Mouse (Mus musculus): ENCODE measurements around the gene Tex50. TPM values are rescaled to one million over a fixed set of nuclear protein-coding genes. Genes with fewer than 3 reads are reported as not detected.
"Not testable (repeated sequence)": the region's sequence is repeated elsewhere in the genome, so short reads cannot be mapped to it uniquely, and the experiment has no call there.

The Tex50 gene
- total RNA-seq (2021), result not detected
- long read RNA-seq, experiment 1, result 0 reads
- long read RNA-seq, experiment 2, result 0 reads

GRCm38 (mm10) chr1:161159214-161159613 is at the start of gene Tex50:
Tex50 (minus strand) TSS chr1:161159314.
- intact Hi-C loops (cut with DNase I; ENCODE audit: low total_unique reads), result no loop called here

GRCm38 (mm10) chr1:161199856-161200255 is 40.7 kb upstream of the Tex50 start:
- no peak for DNase-seq
- intact Hi-C loops (cut with DNase I; ENCODE audit: low total_unique reads), result loop anchor here (10.0 kb wide), 1 partner anchor 455 kb away; no protein-coding TSS in a partner anchor

More at GRCm38 (mm10) chr1:161159214-161159613, at the start of gene Tex50:
- DNase-seq, result no peak

- not testable (repeated sequence) for DNase-seq
- intact Hi-C loops (cut with DNase I; ENCODE audit: low total_unique reads), result loop anchor here (10.0 kb wide), 1 partner anchor 452 kb away; no protein-coding TSS in a partner anchor
Measured at GRCm38 (mm10) chr1:161196364-161196763, 37.2 kb upstream of the Tex50 start.

GRCm38 (mm10) chr1:161195541-161196351 is 36.6 kb upstream of the Tex50 start:
- intact Hi-C loops (cut with DNase I; ENCODE audit: low total_unique reads), result loop anchor here (10.0 kb wide), 1 partner anchor 451 kb away; no protein-coding TSS in a partner anchor
- DNase-seq, result peak; percentile 78

DNA sequence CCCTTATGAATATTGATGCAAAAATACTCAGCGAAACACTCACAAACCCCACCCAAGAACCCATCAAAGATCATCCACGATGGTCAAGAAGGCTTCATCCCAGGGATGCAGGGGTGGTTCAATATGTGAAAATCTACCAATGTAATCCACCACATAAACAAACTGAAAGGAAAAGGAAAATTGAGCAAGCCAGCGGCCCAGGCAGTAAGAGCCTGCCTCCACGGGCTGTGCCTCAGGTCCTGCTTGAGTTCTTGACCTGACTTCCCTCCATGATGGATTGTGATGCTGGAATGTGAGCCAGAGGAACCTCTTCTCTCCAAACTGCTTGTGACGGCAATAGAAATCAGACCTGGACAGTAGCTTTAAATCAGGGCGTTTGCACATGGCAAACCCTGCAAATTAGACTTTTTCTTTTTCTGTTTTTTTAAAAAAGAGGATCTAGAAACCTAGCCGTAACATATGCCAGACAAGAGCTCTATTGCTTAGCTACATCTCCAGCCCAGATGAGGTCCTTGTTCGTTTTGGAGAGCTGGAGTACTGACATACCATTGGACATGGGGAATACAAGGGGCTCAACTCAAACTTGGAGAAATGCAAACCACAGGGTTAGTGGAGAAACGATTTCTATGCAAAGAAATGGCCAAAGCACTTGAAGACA is 31.3 kb upstream of the Tex50 start:
- intact Hi-C loops (cut with DNase I; ENCODE audit: low total_unique reads), result loop anchor here (10.0 kb wide), 1 partner anchor 446 kb away; no protein-coding TSS in a partner anchor
- no peak for DNase-seq

DNA sequence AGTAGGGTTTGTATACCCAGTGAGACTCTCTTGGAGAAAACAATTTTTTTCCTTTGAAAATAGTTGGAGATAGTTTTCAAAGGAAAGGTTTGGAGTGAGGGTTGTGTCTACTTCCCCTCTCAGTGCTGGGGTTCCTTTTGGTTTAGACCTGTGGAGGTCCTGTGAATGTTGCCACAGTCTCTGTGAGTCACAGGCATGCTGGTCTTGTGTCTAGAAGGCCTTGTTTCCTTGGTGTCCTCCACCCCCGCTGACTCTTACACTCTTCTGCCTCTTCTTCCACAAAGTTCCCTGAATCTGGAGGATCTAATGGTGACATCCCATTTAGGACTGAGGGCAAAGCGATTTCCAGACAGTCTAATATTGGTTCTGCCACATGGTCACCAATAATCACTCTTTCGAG is 26.3 kb upstream of the Tex50 start:
- DNase-seq, result no peak
- intact Hi-C loops (cut with DNase I; ENCODE audit: low total_unique reads), result no loop called here

GRCm38 (mm10) chr1:161183677-161184076 is 24.6 kb upstream of the Tex50 start:
- intact Hi-C loops (cut with DNase I; ENCODE audit: low total_unique reads), result no loop called here
- DNase-seq, result no peak

DNA sequence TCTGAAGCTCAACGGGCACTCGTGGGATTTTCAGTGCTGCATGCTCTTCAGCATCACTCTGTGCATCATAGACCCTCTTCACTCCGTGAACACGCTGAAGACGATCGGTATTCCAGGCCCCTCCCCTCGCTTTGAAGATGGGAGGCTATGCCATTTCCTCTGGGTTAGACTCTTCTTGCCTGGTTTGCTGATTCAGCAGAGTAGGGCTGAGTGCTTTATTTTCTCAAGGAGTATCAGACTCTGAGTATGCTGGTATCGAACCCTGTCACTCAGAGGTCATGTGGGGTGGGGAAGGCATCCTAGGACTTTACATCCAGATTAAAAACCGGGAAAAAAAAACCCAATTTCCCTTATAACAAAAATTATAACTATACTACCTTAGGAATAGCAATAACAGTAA is 23.3 kb upstream of the Tex50 start:
- intact Hi-C loops (cut with DNase I; ENCODE audit: low total_unique reads), result no loop called here
- no peak for DNase-seq

DNA sequence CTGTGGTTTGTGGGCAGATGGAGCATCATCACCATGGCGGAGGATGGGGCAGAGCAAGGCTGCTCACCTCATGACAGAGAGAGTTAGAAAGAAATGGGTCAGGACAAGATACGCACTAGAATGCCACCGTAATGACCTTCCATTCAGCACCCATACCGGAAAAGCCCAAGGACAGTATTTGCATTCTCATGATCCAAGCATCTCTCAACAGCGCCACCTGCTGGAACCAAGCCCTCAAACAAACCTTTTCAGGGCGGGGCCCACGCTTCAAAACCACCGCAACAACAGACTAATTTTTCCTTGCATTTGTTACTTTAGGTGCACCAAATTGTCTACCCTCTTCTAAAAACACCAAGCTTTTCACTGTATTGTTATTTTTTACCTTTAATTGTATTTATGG is 21.6 kb upstream of the Tex50 start:
- peak; percentile 23 for DNase-seq
- intact Hi-C loops (cut with DNase I; ENCODE audit: low total_unique reads), result no loop called here

GRCm38 (mm10) chr1:161170651-161171050 is 11.5 kb upstream of the Tex50 start:
- intact Hi-C loops (cut with DNase I; ENCODE audit: low total_unique reads), result no loop called here
- peak; percentile 58 for DNase-seq

- intact Hi-C loops (cut with DNase I; ENCODE audit: low total_unique reads), result no loop called here
- DNase-seq, result no peak
Measured at GRCm38 (mm10) chr1:161160266-161160665, 1.2 kb upstream of the Tex50 start.

- intact Hi-C loops (cut with DNase I; ENCODE audit: low total_unique reads), result no loop called here
- no peak for DNase-seq
Measured at GRCm38 (mm10) chr1:161156546-161156945, 2.6 kb downstream of the Tex50 start.

DNA sequence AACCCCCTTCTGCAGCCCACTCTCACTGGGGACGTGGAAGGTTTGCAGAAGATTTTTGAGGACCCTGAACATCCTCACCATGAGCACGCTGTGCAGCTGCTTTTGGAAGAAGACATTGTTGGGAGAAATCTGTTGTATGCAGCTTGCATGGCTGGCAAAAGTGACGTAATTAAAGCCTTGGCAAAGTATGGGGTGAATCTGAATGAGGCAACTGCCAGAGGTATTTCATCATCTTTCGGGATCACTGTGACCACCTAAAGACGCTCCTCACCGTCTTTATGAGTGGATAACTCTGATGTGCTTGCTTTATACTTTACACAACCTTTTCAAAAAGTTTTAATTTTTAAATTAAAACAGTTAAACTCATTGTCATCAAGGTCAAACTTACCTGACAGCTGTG is 8.0 kb downstream of the Tex50 start:
- intact Hi-C loops (cut with DNase I; ENCODE audit: low total_unique reads), result no loop called here
- DNase-seq, result no peak

- no peak for DNase-seq
- intact Hi-C loops (cut with DNase I; ENCODE audit: low total_unique reads), result no loop called here
Measured at GRCm38 (mm10) chr1:161147888-161148287, 11.2 kb downstream of the Tex50 start.

GRCm38 (mm10) chr1:161145611-161146010 is 13.5 kb downstream of the Tex50 start:
- DNase-seq; intact Hi-C loops (cut with DNase I; ENCODE audit: low total_unique reads): not testable (repeated sequence)

- intact Hi-C loops (cut with DNase I; ENCODE audit: low total_unique reads), result no loop called here
- DNase-seq, result no peak
Measured at GRCm38 (mm10) chr1:161143216-161143615, 15.9 kb downstream of the Tex50 start.

GRCm38 (mm10) chr1:161142531-161143159 is 16.5 kb downstream of the Tex50 start, which contains the start of gene Ankrd45:
Ankrd45 (plus strand) TSS chr1:161142691.
- DNase-seq, result no peak
- intact Hi-C loops (cut with DNase I; ENCODE audit: low total_unique reads), result no loop called here

- DNase-seq, result no peak
- intact Hi-C loops (cut with DNase I; ENCODE audit: low total_unique reads), result no loop called here
Measured at GRCm38 (mm10) chr1:161140026-161140762, 18.9 kb downstream of the Tex50 start.

- intact Hi-C loops (cut with DNase I; ENCODE audit: low total_unique reads), result no loop called here
- DNase-seq, result no peak
Measured at GRCm38 (mm10) chr1:161139496-161139895, 19.6 kb downstream of the Tex50 start.
